Mouse (Mus musculus) intestine, embryonic 16.5 days (tissue): ENCODE results near the gene Ngfr. TPM values are rescaled to one million over a fixed set of nuclear protein-coding genes. Genes with fewer than 3 reads are reported as not detected.

ENCODE experiments used
- ATAC-seq: fragments of 200-750 bp; cut with Nextera tagmentation; 2 replicates; pipeline ENCODE4 v1.8.0; 2017; ENCODE audit warnings: moderate TSS enrichment, moderate library complexity
- H3K27ac ChIP-seq: fragments of 300-500 bp; sonication (generic); 2 replicates; pipeline ENCODE4 v1.5.1; 2014; ENCODE audit warnings: mild to moderate bottlenecking, low read length
- H3K27me3 ChIP-seq: fragments of 300-500 bp; sonication (generic); replicated peaks from 2 replicates; pipeline ENCODE4 v1.6.1; 2014; ENCODE audit warnings: low read length, control low read depth, mixed read lengths; ENCODE audit not compliant: control insufficient read depth, insufficient read depth
- H3K36me3 ChIP-seq: fragments of 300-500 bp; sonication (generic); 2 replicates; pipeline ENCODE4 v1.6.1; 2014; ENCODE audit warnings: low read length, control low read depth; ENCODE audit not compliant: control insufficient read depth, insufficient read depth
- H3K4me1 ChIP-seq: fragments of 300-500 bp; sonication (generic); 2 replicates; pipeline ENCODE4 v1.6.1; 2014; ENCODE audit warnings: low read length, control low read depth, mixed read lengths; ENCODE audit not compliant: control insufficient read depth, insufficient read depth
- H3K4me2 ChIP-seq: fragments of 300-500 bp; sonication (generic); 2 replicates; pipeline ENCODE4 v1.6.1; 2014; ENCODE audit warnings: low read depth, low read length, control low read depth
- H3K4me3 ChIP-seq: fragments of 300-500 bp; sonication (generic); 2 replicates; pipeline ENCODE4 v1.5.1; 2014; ENCODE audit warnings: mild to moderate bottlenecking, low read length
- H3K9ac ChIP-seq: fragments of 300-500 bp; sonication (generic); 2 replicates; pipeline ENCODE4 v1.6.1; 2014; ENCODE audit warnings: low read depth, low read length
- H3K9me3 ChIP-seq: fragments of 300-500 bp; sonication (generic); 2 replicates; pipeline ENCODE4 v1.6.1; 2016; ENCODE audit warnings: low read length, control low read depth; ENCODE audit not compliant: control insufficient read depth
- WGBS: fragments of 180-500 bp; shearing (Covaris S2); extraction: QIAGEN DNeasy Blood & Tissue Kit; methylation state at CpG from one replicate; pipeline ENCODE4 v1.1.7; 2014; 5-methylcytosine and 5-hydroxymethylcytosine counted together
- polyA plus RNA-seq: library from polyadenylated mRNA; unstranded; fragments of >200 nt; fragmentation: Nextera tagmentation; extraction: Ambion mirVana; gene quantifications from 2 replicates; pipeline ENCODE4 v1.2.1, GENCODE M21; 2015

The Ngfr gene
- polyA plus RNA-seq, 1 experiment from 2014 or later = 15.5 TPM

DNA sequence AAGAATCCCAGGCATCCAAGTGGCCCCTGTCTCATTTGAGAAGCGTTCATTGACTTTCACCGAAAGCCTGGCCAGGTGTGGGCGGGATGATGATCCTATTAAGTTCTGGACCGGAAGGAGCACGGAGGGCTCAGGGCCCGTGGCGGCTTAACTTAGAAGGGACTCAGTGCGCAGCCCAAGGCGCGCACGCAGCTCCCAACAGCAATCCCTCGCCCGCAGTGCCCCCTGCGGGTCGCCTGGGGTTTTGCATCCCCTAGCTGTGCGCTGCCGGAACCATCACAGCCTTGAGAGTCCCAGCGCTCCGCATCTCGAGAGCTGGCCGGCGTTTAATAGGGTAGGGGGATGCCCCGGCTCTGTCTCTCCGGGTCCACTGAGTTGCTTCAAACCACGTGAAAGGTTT, 1.4 kb downstream of the Ngfr start:
- peaks cover 31% of the 10 kb centered on the region for H3K4me1 ChIP-seq
- H3K9me3 ChIP-seq = no peaks in the 10 kb centered on the region
- ATAC-seq = peak; percentile 66
- H3K36me3 ChIP-seq = no peaks in the 10 kb centered on the region
- H3K27me3 ChIP-seq = peaks cover 66% of the 10 kb centered on the region
- H3K4me3 ChIP-seq = peak overlapping the region; percentile 51
- peak overlapping the region; percentile 75 for H3K4me2 ChIP-seq
- peak overlapping the region; percentile 48; the same call in 1 of the 2 replicates for H3K9ac ChIP-seq
- H3K27ac ChIP-seq = no peak overlapping the region
- under 1% methylated on average over 25 of the region's 25 CpGs for WGBS

GRCm38 (mm10) chr11:95585684-95586083, 1.9 kb downstream of the Ngfr start:
- Histone ChIP-seq H3K9ac (peak overlapping the region; percentile 48; the same call in 1 of the 2 replicates), H3K4me1 (peaks cover 31% of the 10 kb centered on the region), H3K4me2 (peak overlapping the region; percentile 75), H3K4me3 (peak overlapping the region; percentile 51), H3K36me3 (no peaks in the 10 kb centered on the region), H3K9me3 (no peaks in the 10 kb centered on the region), H3K27ac (no peak overlapping the region), H3K27me3 (peaks cover 71% of the 10 kb centered on the region)
- no peak for ATAC-seq
- WGBS = 3% methylated on average over 15 of the region's 15 CpGs

GRCm38 (mm10) chr11:95585281-95585680, 2.3 kb downstream of the Ngfr start:
- no peaks in the 10 kb centered on the region for H3K9me3 ChIP-seq
- H3K4me3 ChIP-seq = peak overlapping the region; percentile 51
- 0 out of 2 replicates have a peak, but pooled peaks have one; percentile 24 for ATAC-seq
- under 1% methylated on average over 24 of the region's 24 CpGs for WGBS
- H3K9ac ChIP-seq = peak overlapping the region; percentile 40
- H3K4me2 ChIP-seq = peak overlapping the region; percentile 75
- H3K27ac ChIP-seq = no peak overlapping the region
- H3K4me1 ChIP-seq = peaks cover 31% of the 10 kb centered on the region
- H3K27me3 ChIP-seq = peaks cover 75% of the 10 kb centered on the region
- H3K36me3 ChIP-seq = no peaks in the 10 kb centered on the region

DNA sequence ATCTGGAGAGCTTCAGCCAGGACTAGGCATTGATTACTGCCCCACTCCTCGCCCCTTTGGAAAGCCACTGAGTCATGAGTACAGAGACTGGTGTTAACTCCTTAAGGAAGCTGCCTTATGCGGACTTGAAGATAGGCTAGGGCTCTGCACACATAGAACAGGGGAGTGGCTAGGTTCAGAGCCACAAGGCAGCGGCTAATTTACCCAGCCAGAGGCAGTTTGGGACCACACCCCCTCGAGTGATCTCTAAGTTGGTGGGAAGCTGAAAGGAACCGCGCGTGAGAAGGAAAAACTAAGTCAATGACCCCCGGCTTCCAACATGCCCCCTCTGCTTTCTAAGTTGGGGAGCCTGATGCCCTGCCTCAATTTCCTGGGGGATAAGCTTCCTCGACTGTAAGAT, 2.9 kb downstream of the Ngfr start:
- Histone ChIP-seq H3K4me2 (peak overlapping the region; percentile 75), H3K27me3 (peaks cover 79% of the 10 kb centered on the region), H3K27ac (no peak overlapping the region), H3K36me3 (no peaks in the 10 kb centered on the region), H3K9ac (no peak overlapping the region), H3K9me3 (no peaks in the 10 kb centered on the region), H3K4me1 (peaks cover 31% of the 10 kb centered on the region), H3K4me3 (no peak overlapping the region)
- ATAC-seq = no peak
- 7% methylated on average over 9 of the region's 9 CpGs for WGBS

GRCm38 (mm10) chr11:95583396-95583795, 4.1 kb downstream of the Ngfr start:
- H3K27me3 ChIP-seq = peaks cover 82% of the 10 kb centered on the region
- H3K9ac ChIP-seq = no peak overlapping the region
- no peaks in the 10 kb centered on the region for H3K36me3 ChIP-seq
- H3K9me3 ChIP-seq = no peaks in the 10 kb centered on the region
- H3K4me2 ChIP-seq = no peak overlapping the region
- WGBS = 49% methylated on average over 6 of the region's 6 CpGs
- no peak for ATAC-seq
- peaks cover 31% of the 10 kb centered on the region for H3K4me1 ChIP-seq
- no peak overlapping the region for H3K27ac ChIP-seq
- no peak overlapping the region for H3K4me3 ChIP-seq

GRCm38 (mm10) chr11:95582193-95582592, 5.3 kb downstream of the Ngfr start:
- Histone ChIP-seq H3K27me3 (peaks cover 83% of the 10 kb centered on the region), H3K4me2 (no peak overlapping the region), H3K4me1 (peaks cover 24% of the 10 kb centered on the region), H3K36me3 (no peaks in the 10 kb centered on the region), H3K9ac (no peak overlapping the region), H3K4me3 (no peak overlapping the region), H3K27ac (no peak overlapping the region), H3K9me3 (no peaks in the 10 kb centered on the region)
- ATAC-seq = no peak
- WGBS = 33% methylated on average over 3 of the region's 3 CpGs

- Histone ChIP-seq H3K9ac (no peak overlapping the region), H3K4me3 (no peak overlapping the region), H3K9me3 (no peaks in the 10 kb centered on the region), H3K4me1 (peaks cover 6% of the 10 kb centered on the region; the same call in 1 of the 2 replicates), H3K36me3 (no peaks in the 10 kb centered on the region), H3K27ac (no peak overlapping the region), H3K4me2 (no peak overlapping the region), H3K27me3 (peaks cover 57% of the 10 kb centered on the region)
- 20% methylated on average over 6 of the region's 6 CpGs for WGBS
- no peak for ATAC-seq
Measured at GRCm38 (mm10) chr11:95579455-95579854, 8.1 kb downstream of the Ngfr start.

- H3K9ac ChIP-seq = no peak overlapping the region
- peaks cover 47% of the 10 kb centered on the region for H3K27me3 ChIP-seq
- peak; percentile 56; the same call in 1 of the 2 replicates for ATAC-seq
Measured at GRCm38 (mm10) chr11:95577776-95578446, 9.6 kb downstream of the Ngfr start.

DNA sequence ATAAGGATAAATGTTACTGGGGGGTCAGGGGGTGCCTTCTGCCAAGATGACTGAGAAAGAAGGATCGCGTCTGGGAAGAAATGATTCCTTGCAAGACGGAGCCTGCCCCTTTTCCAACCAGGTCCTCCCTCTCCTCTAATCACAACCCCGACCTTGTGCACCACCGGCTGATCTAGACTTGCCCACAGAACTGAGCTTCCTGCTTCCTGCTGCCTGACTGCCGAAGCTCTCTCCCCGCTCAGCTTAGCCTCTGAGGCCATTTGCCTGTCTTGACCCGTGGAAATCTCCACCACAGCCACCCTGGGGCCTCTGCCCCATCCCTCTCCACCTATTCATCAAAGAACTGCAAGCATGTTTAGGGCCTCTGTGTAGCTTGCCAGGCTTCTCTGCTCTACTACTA, 11.2 kb downstream of the Ngfr start:
- H3K4me1 ChIP-seq = peaks cover 17% of the 10 kb centered on the region
- H3K9me3 ChIP-seq = no peaks in the 10 kb centered on the region
- no peak overlapping the region for H3K4me2 ChIP-seq
- WGBS = 65% methylated on average over 8 of the region's 8 CpGs
- no peak for ATAC-seq
- H3K9ac ChIP-seq = no peak overlapping the region
- H3K36me3 ChIP-seq = no peaks in the 10 kb centered on the region
- H3K4me3 ChIP-seq = no peak overlapping the region
- no peak overlapping the region for H3K27ac ChIP-seq
- H3K27me3 ChIP-seq = peaks cover 34% of the 10 kb centered on the region

More at GRCm38 (mm10) chr11:95577776-95578446, 9.6 kb downstream of the Ngfr start:
- Histone ChIP-seq H3K27ac (no peak overlapping the region), H3K9me3 (no peaks in the 10 kb centered on the region), H3K4me1 (peaks cover 6% of the 10 kb centered on the region; the same call in 1 of the 2 replicates), H3K4me3 (no peak overlapping the region), H3K36me3 (no peaks in the 10 kb centered on the region), H3K4me2 (peak overlapping the region; percentile 35)
- 26% methylated on average over 39 of the region's 39 CpGs for WGBS
